Mouse (Mus musculus): ENCODE measurements around the gene Slc24a3. TPM values are rescaled to one million over a fixed set of nuclear protein-coding genes. Genes with fewer than 3 reads are reported as not detected.

Gene Slc24a3
- polyA plus RNA-seq, 1 experiment from 2014 or later = 1.1 TPM

DNA sequence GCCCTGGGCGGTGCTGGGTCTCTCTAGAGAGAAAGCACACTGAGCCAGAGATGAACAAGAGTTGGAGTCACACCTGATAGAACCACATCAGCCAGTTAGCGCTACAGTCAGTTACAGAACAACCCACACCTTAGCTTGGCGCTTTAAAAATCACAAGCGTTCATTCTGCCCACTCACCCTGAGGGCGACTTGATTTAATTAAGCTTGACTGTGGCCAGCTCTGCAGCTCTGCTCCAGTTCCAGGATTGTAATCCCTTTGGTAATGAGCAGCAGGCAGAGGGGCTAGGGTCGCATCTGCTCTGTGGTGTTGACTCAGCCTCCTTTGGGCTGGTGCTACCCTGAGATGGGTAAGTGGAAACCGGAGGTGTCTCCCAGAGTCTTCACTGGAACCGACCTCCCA is 446.2 kb downstream of the Slc24a3 start:
- H3K4me2 ChIP-seq (ENCODE audit: low read depth, low read length, severe bottlenecking) = no peak overlapping the region
- H3K4me1 ChIP-seq (replicated peaks; ENCODE audit: control insufficient read depth, insufficient read depth, low read length) = no peaks in the 10 kb centered on the region
- WGBS = 80% methylated on average over 8 of the region's 8 CpGs
- no peaks in the 10 kb centered on the region for H3K9me3 ChIP-seq (ENCODE audit: control insufficient read depth, low read length)
- no peak overlapping the region for H3K9ac ChIP-seq (ENCODE audit: low read length)
- no peak for DNase-seq (ENCODE audit: low spot score)
- H3K36me3 ChIP-seq (ENCODE audit: control insufficient read depth, insufficient read depth, low read length) = no peaks in the 10 kb centered on the region
- no peak overlapping the region for H3K27ac ChIP-seq (ENCODE audit: low read depth, low read length)
- peak; percentile 39; the same call in 1 of the 2 replicates for ATAC-seq (replicated peaks; ENCODE audit: low FRiP score)
- H3K4me3 ChIP-seq (ENCODE audit: low read depth, low read length) = no peak overlapping the region
- no peaks in the 10 kb centered on the region for H3K27me3 ChIP-seq (ENCODE audit: control insufficient read depth, insufficient read depth, low read length)

DNA sequence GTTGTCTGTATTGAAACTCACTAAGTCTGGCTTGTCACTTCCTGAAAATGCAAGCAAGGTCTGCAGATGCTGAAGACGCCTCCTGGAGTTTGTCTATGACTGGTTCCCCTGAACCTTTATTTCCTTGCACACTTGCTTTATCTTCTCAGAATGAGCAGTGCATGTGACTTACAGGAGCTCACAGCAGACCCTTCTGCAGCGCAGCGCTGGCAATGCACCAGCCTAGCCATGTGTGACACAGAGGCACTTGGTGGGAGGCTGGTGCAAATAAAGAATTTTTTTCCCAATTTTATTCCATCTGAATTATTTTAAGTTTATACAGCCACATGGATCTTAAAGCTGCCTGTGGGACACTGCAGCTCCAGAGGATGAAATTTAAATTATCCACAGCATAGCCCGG is 452.1 kb downstream of the Slc24a3 start:
- ATAC-seq (replicated peaks; ENCODE audit: low FRiP score) (no peak), DNase-seq (ENCODE audit: low spot score) (no peak)
- no peak overlapping the region for H3K9ac ChIP-seq (ENCODE audit: low read length)
- H3K4me3 ChIP-seq (ENCODE audit: low read depth, low read length) = no peak overlapping the region
- no peaks in the 10 kb centered on the region for H3K36me3 ChIP-seq (ENCODE audit: control insufficient read depth, insufficient read depth, low read length)
- no peaks in the 10 kb centered on the region for H3K4me1 ChIP-seq (replicated peaks; ENCODE audit: control insufficient read depth, insufficient read depth, low read length)
- 88% methylated on average over 4 of the region's 4 CpGs for WGBS
- no peak overlapping the region for H3K27ac ChIP-seq (ENCODE audit: low read depth, low read length)
- H3K27me3 ChIP-seq (ENCODE audit: control insufficient read depth, insufficient read depth, low read length) = no peaks in the 10 kb centered on the region
- no peaks in the 10 kb centered on the region for H3K9me3 ChIP-seq (ENCODE audit: control insufficient read depth, low read length)
- no peak overlapping the region for H3K4me2 ChIP-seq (ENCODE audit: low read depth, low read length, severe bottlenecking)

DNA sequence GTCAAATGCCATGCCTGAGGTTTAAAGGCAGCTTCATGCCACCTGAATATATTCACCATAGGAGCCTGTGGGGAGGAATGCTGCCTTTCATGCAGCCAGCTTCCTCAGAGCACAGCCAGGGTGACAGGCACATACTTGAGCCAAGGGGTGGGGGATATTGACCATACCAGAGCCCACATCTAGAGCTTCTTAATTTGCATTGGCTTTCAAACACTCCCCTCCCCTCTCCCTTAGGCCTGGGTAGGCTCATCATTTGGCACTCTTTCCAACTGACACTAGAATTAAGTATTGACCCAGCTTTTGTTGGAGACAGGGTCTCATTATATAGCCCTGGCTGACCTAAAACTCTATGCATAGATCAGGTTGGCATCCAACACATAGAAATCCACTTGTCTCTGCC is 453.2 kb downstream of the Slc24a3 start:
- H3K27ac ChIP-seq (ENCODE audit: low read depth, low read length) = no peak overlapping the region
- DNase-seq (ENCODE audit: low spot score) = no peak
- no peak for ATAC-seq (replicated peaks; ENCODE audit: low FRiP score)
- H3K27me3 ChIP-seq (ENCODE audit: control insufficient read depth, insufficient read depth, low read length) = no peaks in the 10 kb centered on the region
- no peak overlapping the region for H3K9ac ChIP-seq (ENCODE audit: low read length)
- no peak overlapping the region for H3K4me2 ChIP-seq (ENCODE audit: low read depth, low read length, severe bottlenecking)
- no peak overlapping the region for H3K4me3 ChIP-seq (ENCODE audit: low read depth, low read length)
- H3K9me3 ChIP-seq (ENCODE audit: control insufficient read depth, low read length) = no peaks in the 10 kb centered on the region
- H3K4me1 ChIP-seq (replicated peaks; ENCODE audit: control insufficient read depth, insufficient read depth, low read length) = no peaks in the 10 kb centered on the region
- no peaks in the 10 kb centered on the region for H3K36me3 ChIP-seq (ENCODE audit: control insufficient read depth, insufficient read depth, low read length)

DNA sequence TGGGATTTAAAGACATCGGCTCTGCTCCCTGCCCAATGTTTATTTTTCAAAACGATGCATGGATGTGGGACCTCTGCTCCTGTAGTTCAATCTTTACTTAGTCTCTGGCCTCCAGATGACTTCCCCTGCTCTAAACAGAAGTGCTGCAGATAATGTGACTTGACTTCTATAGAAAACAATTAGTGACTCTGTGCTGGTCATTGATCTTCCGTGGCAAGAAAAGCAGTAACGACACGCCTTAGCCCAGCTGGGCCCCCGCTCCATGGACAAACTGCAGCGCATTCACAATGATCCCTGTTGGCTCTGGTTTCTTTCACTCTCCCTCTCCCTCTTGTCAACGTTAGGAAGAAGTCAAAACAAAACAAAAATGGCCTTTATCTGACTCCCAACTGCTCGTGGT is 453.6 kb downstream of the Slc24a3 start:
- H3K9ac ChIP-seq (ENCODE audit: low read length) = no peak overlapping the region
- no peaks in the 10 kb centered on the region for H3K27me3 ChIP-seq (ENCODE audit: control insufficient read depth, insufficient read depth, low read length)
- no peak for DNase-seq (ENCODE audit: low spot score)
- no peak overlapping the region for H3K4me3 ChIP-seq (ENCODE audit: low read depth, low read length)
- H3K9me3 ChIP-seq (ENCODE audit: control insufficient read depth, low read length) = no peaks in the 10 kb centered on the region
- WGBS = 57% methylated on average over 9 of the region's 9 CpGs
- H3K27ac ChIP-seq (ENCODE audit: low read depth, low read length) = no peak overlapping the region
- no peaks in the 10 kb centered on the region for H3K36me3 ChIP-seq (ENCODE audit: control insufficient read depth, insufficient read depth, low read length)
- no peak for ATAC-seq (replicated peaks; ENCODE audit: low FRiP score)
- H3K4me1 ChIP-seq (replicated peaks; ENCODE audit: control insufficient read depth, insufficient read depth, low read length) = no peaks in the 10 kb centered on the region
- H3K4me2 ChIP-seq (ENCODE audit: low read depth, low read length, severe bottlenecking) = no peak overlapping the region

DNA sequence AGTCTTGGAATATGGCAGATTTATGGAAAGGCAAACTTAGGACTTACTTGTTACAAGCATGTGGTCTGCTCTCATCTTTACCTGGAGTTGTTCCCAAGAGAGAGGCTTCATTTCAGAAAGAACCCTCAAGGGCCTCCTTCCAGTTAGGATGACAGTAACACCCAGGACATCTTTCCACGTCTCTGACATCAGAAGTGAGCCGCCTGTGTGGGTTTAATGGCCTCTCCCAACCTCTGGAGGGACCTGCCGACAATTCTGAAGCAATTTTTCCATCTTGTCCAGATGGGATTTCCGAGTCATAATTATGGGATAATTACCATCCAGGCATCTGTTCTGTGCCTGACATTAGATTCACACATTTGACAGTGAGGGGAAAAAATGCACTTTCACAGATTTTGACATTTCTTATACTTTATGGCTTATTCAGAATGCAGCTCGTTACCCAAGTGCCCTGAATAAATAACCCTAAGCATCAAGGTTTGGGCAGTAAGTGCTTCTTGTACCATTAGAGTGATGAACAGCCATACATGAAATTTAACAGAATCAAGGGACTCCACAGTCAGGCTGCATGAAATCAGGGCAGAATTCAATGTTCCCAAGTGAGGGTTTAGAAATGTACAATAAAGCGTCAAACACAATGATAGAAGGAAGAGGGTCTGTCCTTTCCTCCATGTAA is 463.7 kb downstream of the Slc24a3 start:
- H3K36me3 ChIP-seq (ENCODE audit: control insufficient read depth, insufficient read depth, low read length) = no peaks in the 10 kb centered on the region
- DNase-seq (ENCODE audit: low spot score) = no peak
- no peak overlapping the region for H3K4me3 ChIP-seq (ENCODE audit: low read depth, low read length)
- H3K27me3 ChIP-seq (ENCODE audit: control insufficient read depth, insufficient read depth, low read length) = no peaks in the 10 kb centered on the region
- WGBS = 81% methylated on average over 6 of the region's 6 CpGs
- ATAC-seq (replicated peaks; ENCODE audit: low FRiP score) = no peak
- H3K4me1 ChIP-seq (replicated peaks; ENCODE audit: control insufficient read depth, insufficient read depth, low read length) = no peaks in the 10 kb centered on the region
- no peak overlapping the region for H3K4me2 ChIP-seq (ENCODE audit: low read depth, low read length, severe bottlenecking)
- H3K9me3 ChIP-seq (ENCODE audit: control insufficient read depth, low read length) = no peaks in the 10 kb centered on the region
- no peak overlapping the region for H3K9ac ChIP-seq (ENCODE audit: low read length)
- no peak overlapping the region for H3K27ac ChIP-seq (ENCODE audit: low read depth, low read length)

DNA sequence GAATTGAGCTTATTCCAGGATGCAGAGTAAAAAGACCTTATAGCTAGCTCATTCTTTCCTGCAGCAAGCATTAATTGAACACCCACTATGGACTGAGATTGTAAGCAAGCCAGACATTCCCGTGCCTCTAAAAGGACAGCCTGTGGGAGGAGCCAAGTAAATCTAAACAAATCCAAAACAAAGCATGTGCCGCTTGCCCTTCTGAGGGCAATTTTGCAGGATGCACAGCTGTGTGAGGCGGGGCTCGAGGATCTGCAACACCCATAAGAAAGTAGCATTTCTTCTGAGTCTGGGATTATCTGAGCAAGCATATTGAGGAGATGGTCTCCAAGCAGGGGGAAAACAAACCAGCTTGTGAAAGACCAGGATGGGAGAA is 464.2 kb downstream of the Slc24a3 start:
- Histone ChIP-seq H3K4me2 (ENCODE audit: low read depth, low read length, severe bottlenecking) (no peak overlapping the region), H3K4me3 (ENCODE audit: low read depth, low read length) (no peak overlapping the region), H3K9me3 (ENCODE audit: control insufficient read depth, low read length) (no peaks in the 10 kb centered on the region), H3K27me3 (ENCODE audit: control insufficient read depth, insufficient read depth, low read length) (no peaks in the 10 kb centered on the region), H3K9ac (ENCODE audit: low read length) (no peak overlapping the region), H3K36me3 (ENCODE audit: control insufficient read depth, insufficient read depth, low read length) (no peaks in the 10 kb centered on the region), H3K4me1 (replicated peaks; ENCODE audit: control insufficient read depth, insufficient read depth, low read length) (no peaks in the 10 kb centered on the region), H3K27ac (ENCODE audit: low read depth, low read length) (no peak overlapping the region)
- DNase-seq (ENCODE audit: low spot score) = no peak
- 51% methylated on average over 4 of the region's 4 CpGs for WGBS
- ATAC-seq (replicated peaks; ENCODE audit: low FRiP score) = no peak

DNA sequence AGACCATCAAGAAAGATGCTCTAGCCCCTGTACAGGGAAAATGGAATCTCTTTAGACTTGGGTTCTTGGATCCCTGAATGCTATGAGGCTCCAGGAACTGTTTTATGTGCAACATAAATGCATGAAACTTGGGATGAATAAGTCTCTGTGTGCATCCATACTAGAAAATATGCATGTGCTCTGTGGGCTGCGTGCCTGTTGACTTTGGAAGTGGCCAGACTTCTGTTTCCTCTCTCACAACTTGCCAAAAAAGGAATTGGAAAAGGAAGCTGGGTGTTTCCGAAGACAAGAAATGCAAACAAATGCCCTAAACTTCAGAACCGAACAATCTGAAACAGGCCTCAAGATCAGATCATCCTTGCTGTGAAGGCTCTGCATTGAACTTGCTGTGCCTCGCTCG is 466.3 kb downstream of the Slc24a3 start:
- no peaks in the 10 kb centered on the region for H3K4me1 ChIP-seq (replicated peaks; ENCODE audit: control insufficient read depth, insufficient read depth, low read length)
- no peak for DNase-seq (ENCODE audit: low spot score)
- H3K9ac ChIP-seq (ENCODE audit: low read length) = no peak overlapping the region
- no peak overlapping the region for H3K27ac ChIP-seq (ENCODE audit: low read depth, low read length)
- H3K4me3 ChIP-seq (ENCODE audit: low read depth, low read length) = no peak overlapping the region
- ATAC-seq (replicated peaks; ENCODE audit: low FRiP score) = no peak
- no peaks in the 10 kb centered on the region for H3K36me3 ChIP-seq (ENCODE audit: control insufficient read depth, insufficient read depth, low read length)
- no peak overlapping the region for H3K4me2 ChIP-seq (ENCODE audit: low read depth, low read length, severe bottlenecking)
- 77% methylated on average over 5 of the region's 5 CpGs for WGBS
- no peaks in the 10 kb centered on the region for H3K9me3 ChIP-seq (ENCODE audit: control insufficient read depth, low read length)
- H3K27me3 ChIP-seq (ENCODE audit: control insufficient read depth, insufficient read depth, low read length) = no peaks in the 10 kb centered on the region

DNA sequence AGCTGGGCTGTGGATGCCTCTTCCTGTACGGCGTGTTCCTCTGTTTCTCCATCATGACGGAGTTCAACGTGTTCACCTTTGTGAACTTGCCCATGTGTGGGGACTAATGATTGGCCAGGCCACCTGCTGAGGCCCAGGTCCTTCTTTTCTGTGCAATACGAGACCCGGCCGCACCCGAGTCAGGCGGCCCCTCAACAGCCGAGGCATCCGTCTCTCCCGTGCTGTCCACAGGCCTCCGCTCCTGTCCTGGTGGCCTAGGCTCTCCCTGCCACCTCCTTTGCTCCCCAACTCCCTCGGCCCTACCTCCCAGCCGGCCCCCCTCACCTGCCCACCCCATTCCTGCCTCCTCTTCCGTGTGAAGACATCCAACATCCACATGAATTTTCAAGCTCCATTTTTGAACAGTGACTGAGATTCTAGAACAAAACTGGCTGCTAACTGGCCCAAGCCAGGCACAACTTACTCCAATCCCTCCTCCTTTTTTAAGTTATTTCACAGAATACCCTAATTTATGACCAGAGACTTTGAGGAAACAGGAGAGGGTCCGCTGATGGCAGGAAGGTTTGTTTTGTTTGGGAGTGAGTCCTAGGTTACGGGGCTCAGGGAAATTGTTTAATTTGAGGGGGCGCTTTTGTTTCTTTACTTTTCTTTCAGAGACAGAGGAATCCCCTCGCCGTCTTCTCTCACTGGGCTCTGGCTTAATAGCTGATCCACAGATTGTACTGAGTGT is 472.9 kb downstream of the Slc24a3 start:
- WGBS = 83% methylated on average over 21 of the region's 21 CpGs
- H3K4me1 ChIP-seq (replicated peaks; ENCODE audit: control insufficient read depth, insufficient read depth, low read length) = no peaks in the 10 kb centered on the region
- no peak overlapping the region for H3K27ac ChIP-seq (ENCODE audit: low read depth, low read length)
- H3K27me3 ChIP-seq (ENCODE audit: control insufficient read depth, insufficient read depth, low read length) = no peaks in the 10 kb centered on the region
- no peak for ATAC-seq (replicated peaks; ENCODE audit: low FRiP score)
- no peaks in the 10 kb centered on the region for H3K36me3 ChIP-seq (ENCODE audit: control insufficient read depth, insufficient read depth, low read length)
- H3K4me3 ChIP-seq (ENCODE audit: low read depth, low read length) = no peak overlapping the region
- no peak overlapping the region for H3K4me2 ChIP-seq (ENCODE audit: low read depth, low read length, severe bottlenecking)
- H3K9me3 ChIP-seq (ENCODE audit: control insufficient read depth, low read length) = no peaks in the 10 kb centered on the region
- no peak for DNase-seq (ENCODE audit: low spot score)
- no peak overlapping the region for H3K9ac ChIP-seq (ENCODE audit: low read length)
